Mouse (Mus musculus) forebrain, embryonic 16.5 days (tissue): ENCODE measurements around the gene Leng1. TPM values are rescaled to one million over a fixed set of nuclear protein-coding genes. Genes with fewer than 3 reads are reported as not detected.
A peak's percentile ranks its signal among the peaks of the same experiment; 100 is the strongest.
"Not testable (repeated sequence)": the region's sequence is repeated elsewhere in the genome, so short reads cannot be mapped to it uniquely, and the experiment has no call there.

Experiments used
- ATAC-seq: fragments of 200-750 bp; cut with Nextera tagmentation; 2 replicates; pipeline ENCODE4 v1.8.0; 2017; ENCODE audit warnings: mild to moderate bottlenecking, moderate library complexity
- H3K27ac ChIP-seq: fragments of 300-500 bp; sonication (generic); 2 replicates; pipeline ENCODE4 v1.5.1; 2014; ENCODE audit warnings: low read length, control low read depth
- H3K27me3 ChIP-seq: fragments of 300-500 bp; sonication (generic); replicated peaks from 2 replicates; pipeline ENCODE4 v1.6.1; 2014; ENCODE audit warnings: low read length; ENCODE audit not compliant: control insufficient read depth, insufficient read depth
- H3K36me3 ChIP-seq: fragments of 300-500 bp; sonication (generic); 2 replicates; pipeline ENCODE4 v1.6.1; 2014; ENCODE audit not compliant: control insufficient read depth, insufficient read depth
- H3K4me1 ChIP-seq: fragments of 300-500 bp; sonication (generic); replicated peaks from 2 replicates; pipeline ENCODE4 v1.6.1; 2014; ENCODE audit warnings: low read length; ENCODE audit not compliant: control insufficient read depth, insufficient read depth
- H3K4me2 ChIP-seq: fragments of 300-500 bp; sonication (generic); 2 replicates; pipeline ENCODE4 v1.6.1; 2014; ENCODE audit warnings: mild to moderate bottlenecking, low read length, control low read depth
- H3K4me3 ChIP-seq: fragments of 300-500 bp; sonication (generic); replicated peaks from 2 replicates; pipeline ENCODE4 v1.5.1; 2014; ENCODE audit warnings: mild to moderate bottlenecking, low read length, control low read depth
- H3K9ac ChIP-seq: fragments of 300-500 bp; sonication (generic); replicated peaks from 2 replicates; pipeline ENCODE4 v1.6.1; 2014; ENCODE audit warnings: low read depth, low read length, control low read depth
- H3K9me3 ChIP-seq: fragments of 300-500 bp; sonication (generic); 2 replicates; pipeline ENCODE4 v1.6.1; 2016; ENCODE audit warnings: low read length; ENCODE audit not compliant: control insufficient read depth
- WGBS: fragments of 180-500 bp; shearing (Covaris S2); extraction: QIAGEN DNeasy Blood & Tissue Kit; methylation state at CpG from one replicate; pipeline ENCODE4 v1.1.7; 2014; 5-methylcytosine and 5-hydroxymethylcytosine counted together
- polyA plus RNA-seq: library from polyadenylated mRNA; unstranded; fragments of >200 nt; fragmentation: Nextera tagmentation; extraction: Ambion mirVana; gene quantifications from 2 replicates; pipeline ENCODE4 v1.2.1, GENCODE M21; 2015

Leng1 gene
- polyA plus RNA-seq: 15.5 and 16.5 TPM in 2 replicates

DNA sequence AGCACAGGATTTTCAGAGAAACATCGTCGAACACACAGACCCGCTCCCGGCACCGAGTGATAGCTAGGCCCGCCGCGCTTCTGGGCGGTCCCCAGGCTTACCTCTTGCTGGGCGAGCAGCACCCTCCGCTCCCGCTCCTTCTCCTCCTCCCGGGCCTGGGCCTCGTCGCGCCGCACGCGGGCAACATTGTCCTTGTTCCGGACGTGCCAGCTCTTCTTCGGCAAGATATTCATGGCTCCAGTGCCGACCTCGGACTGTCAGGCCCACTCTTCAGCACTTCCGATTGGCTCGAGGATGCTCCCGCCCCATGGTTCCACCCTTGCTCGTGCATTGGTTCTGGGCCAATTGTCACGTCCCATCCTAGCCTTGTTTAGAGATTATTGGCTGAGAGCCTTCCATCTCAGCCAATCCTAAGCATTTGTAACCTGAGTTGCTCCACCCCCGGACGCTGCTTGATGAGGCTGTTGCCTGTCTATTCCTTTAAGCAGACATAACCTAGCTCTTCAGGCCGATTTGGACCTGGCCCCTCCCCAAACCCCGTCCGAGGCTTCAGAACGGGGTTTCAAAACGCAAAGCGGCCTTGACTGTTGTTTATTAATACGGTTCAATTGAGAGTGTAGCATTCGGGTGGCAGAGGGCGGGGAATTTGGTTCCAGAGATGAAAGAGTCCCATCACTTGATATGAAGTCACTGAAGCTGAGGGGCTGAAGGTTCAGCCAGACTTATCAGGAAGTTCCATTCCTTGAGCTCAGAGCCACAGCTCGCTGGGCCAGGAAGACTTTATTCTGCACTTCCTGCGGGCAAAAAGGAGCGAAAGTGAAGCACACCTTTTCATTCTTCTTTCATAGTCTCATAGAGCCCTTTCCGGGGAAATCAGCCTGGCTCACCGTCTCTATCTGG, at the start of gene Leng1:
Leng1 (minus strand) TSS at position 626 of the 900 bp plus-strand sequence.
- no peaks in the 10 kb centered on the region for H3K27me3 ChIP-seq
- H3K4me2 ChIP-seq: peak within 1 kb of the TSS; percentile 92
- peak within 1 kb of the TSS; percentile 70 for H3K9ac ChIP-seq
- 4% methylated on average over 44 of the region's 45 CpGs for WGBS
- ATAC-seq: peak; percentile 99
- peaks cover 18% of the 10 kb centered on the region for H3K4me1 ChIP-seq
- peak within 1 kb of the TSS; percentile 84 for H3K27ac ChIP-seq
- H3K9me3 ChIP-seq: no peaks in the 10 kb centered on the region
- peaks cover 11% of the 10 kb centered on the region for H3K36me3 ChIP-seq
- peak within 1 kb of the TSS; percentile 88 for H3K4me3 ChIP-seq

DNA sequence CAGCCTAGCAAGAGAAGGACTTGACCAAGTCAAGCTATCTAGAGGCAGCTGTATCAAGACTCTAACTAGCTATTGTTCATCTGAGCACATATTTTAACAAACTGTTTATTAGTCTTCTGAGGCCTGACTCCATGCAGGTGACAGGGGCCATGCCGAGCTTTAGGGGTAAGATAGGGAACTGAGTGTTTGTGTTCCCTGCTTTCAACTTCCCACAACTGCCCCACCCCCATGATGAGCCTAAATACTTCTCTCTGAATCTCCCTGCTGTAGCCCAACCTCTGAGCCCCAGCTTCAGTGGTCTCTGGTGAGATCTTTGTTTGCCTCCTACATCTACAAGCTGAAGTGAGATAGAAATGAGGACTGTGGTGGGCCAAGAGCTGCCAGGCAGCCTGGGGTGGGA, 49.6 kb upstream of the Leng1 start:
- Histone ChIP-seq H3K4me3 (no peak overlapping the region), H3K27me3 (no peaks in the 10 kb centered on the region), H3K4me2 (no peak overlapping the region), H3K27ac (no peak overlapping the region), H3K4me1 (no peaks in the 10 kb centered on the region), H3K9me3 (no peaks in the 10 kb centered on the region), H3K36me3 (no peaks in the 10 kb centered on the region), H3K9ac (no peak overlapping the region)
- no peak for ATAC-seq
- 67% methylated on average over 1 of the region's 1 CpGs for WGBS

DNA sequence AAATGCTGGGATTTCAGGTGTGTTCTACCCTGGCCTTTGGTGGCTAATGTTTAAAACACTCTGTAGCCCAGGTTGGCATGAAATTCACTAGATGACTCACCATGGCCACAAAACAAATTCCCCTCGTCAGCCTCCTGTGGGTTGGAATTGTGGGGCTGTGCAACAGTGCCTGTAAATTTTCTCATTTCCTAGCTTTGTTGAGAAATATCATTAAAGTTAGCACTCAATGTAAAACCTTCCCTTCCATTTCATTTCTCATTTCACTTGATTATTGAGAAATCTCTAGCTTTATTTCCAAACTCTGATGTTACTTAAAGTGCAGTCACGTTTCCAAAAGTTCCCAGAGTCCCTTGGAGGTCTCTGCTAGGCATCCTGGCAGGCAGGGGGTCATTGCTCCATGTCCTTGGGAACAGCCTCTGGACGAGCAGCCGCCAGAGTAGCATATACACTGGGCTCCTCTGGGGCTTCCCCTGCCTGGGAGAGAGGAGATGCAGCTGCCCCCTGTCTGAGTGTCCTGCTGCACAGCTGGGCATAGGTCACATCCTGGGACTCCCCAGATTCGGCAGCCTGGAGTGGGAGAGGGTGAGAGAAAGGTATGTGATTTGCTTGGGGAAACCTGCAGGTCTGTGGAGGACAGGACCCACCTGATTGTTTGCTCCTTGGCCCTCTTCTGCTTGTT, 46.8 kb upstream of the Leng1 start:
- no peak overlapping the region for H3K4me3 ChIP-seq
- 37% methylated on average over 5 of the region's 5 CpGs for WGBS
- H3K4me2 ChIP-seq: no peak overlapping the region
- no peaks in the 10 kb centered on the region for H3K27me3 ChIP-seq
- H3K9me3 ChIP-seq: no peaks in the 10 kb centered on the region
- H3K9ac ChIP-seq: no peak overlapping the region
- no peak overlapping the region for H3K27ac ChIP-seq
- ATAC-seq: no peak
- peaks cover 2% of the 10 kb centered on the region; the same call in 1 of the 2 replicates for H3K36me3 ChIP-seq
- H3K4me1 ChIP-seq: no peaks in the 10 kb centered on the region

DNA sequence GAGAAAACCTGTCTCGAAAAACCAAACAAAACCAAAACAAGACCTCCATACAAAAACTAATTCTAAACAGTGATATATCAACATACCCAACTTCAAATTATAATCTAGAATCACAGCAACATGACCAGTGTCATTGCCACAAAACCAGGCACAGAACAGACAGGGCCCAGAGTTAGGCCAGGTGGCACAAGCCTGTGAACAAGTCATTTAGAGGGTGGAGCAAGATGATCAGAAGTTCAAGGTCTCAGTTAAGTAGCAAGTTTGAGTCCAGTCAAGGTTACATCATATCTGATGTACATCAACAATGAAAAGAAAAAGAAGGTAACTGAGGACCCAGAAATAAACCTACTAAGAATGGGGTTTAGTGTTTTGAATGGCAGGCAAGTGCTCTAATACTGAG, 43.4 kb upstream of the Leng1 start:
- Histone ChIP-seq H3K4me1 (peaks cover 19% of the 10 kb centered on the region), H3K9ac (no peak overlapping the region), H3K36me3 (peaks cover 6% of the 10 kb centered on the region; the same call in 1 of the 2 replicates), H3K4me3 (no peak overlapping the region), H3K27ac (no peak overlapping the region), H3K4me2 (no peak overlapping the region), H3K9me3 (no peaks in the 10 kb centered on the region), H3K27me3 (no peaks in the 10 kb centered on the region)
- WGBS: 75% methylated on average over 1 of the region's 1 CpGs
- ATAC-seq: no peak

DNA sequence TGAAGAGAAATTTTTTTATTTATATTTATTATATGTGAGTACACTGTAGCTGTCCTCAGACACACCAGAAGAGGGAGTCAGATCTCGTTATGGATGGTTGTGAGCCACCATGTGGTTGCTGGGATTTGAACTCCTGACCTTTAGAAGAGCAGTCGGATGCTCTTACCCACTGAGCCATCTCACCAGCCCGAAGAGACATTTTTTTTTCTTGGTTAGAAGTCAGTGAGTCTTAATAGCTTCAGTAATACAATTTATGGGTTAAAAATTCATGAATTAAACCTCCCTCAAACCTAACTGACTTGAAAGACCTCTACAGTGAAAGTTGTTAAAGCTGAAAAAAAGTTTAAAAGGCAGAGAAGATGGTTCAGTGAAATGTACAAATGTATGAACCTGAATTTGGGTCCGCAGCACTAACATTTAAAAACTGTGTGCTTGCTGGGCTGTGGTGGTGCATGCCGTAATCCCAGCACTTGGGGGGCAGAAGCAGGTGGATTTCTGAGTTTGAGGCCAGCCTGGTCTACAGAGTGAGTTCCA, 42.9 kb upstream of the Leng1 start:
- not testable (repeated sequence) for H3K27ac ChIP-seq, H3K36me3 ChIP-seq, H3K27me3 ChIP-seq, H3K9ac ChIP-seq, ATAC-seq, H3K4me3 ChIP-seq, H3K4me2 ChIP-seq, H3K9me3 ChIP-seq
- WGBS: 46% methylated on average over 5 of the region's 5 CpGs
- peaks cover 19% of the 10 kb centered on the region for H3K4me1 ChIP-seq

DNA sequence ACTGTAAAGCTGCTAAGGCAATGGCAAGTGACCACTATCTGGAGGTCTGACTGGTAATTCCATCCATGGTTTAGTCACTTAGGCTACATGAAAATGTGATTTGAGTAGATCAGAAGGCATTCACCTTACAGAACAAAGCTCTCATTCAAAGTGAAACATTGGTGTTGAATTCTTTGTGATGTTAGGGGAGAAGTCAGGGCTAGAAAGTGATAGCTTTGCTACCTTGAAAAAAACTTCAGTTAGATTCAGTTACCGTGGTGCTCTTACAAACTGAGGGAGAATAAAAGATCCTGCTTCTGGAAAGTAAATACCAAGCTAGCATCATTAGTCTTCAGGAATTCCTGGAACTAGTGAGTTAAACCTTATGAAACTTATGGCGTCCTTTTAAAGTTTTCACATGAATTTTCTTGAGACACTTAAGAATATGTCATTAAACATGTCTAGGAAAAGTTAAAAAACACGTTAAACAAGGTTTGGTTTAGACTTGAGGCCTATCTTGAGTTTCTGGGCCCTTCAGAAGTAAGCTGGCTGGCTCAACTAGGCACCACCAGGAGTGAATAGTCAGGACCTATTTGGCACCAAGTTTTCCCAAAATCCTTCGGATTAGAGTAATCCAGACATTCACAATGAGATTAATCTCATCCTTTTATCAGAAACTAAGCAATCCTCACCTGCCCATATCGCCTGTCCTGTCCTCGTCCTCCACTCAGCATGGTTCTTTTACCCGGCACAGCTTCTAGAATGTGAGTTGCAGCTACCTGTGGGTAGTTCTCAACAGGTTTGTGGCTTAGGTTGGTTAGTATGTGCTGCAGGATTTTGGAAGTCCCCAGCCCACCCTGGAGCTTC, 42.2 kb upstream of the Leng1 start:
- WGBS: 28% methylated on average over 7 of the region's 7 CpGs
- H3K27ac ChIP-seq: no peak overlapping the region
- ATAC-seq: no peak
- no peaks in the 10 kb centered on the region for H3K9me3 ChIP-seq
- H3K27me3 ChIP-seq: no peaks in the 10 kb centered on the region
- H3K9ac ChIP-seq: no peak overlapping the region
- no peak overlapping the region for H3K4me2 ChIP-seq
- peaks cover 19% of the 10 kb centered on the region for H3K4me1 ChIP-seq
- no peak overlapping the region for H3K4me3 ChIP-seq
- H3K36me3 ChIP-seq: peaks cover 6% of the 10 kb centered on the region; the same call in 1 of the 2 replicates

DNA sequence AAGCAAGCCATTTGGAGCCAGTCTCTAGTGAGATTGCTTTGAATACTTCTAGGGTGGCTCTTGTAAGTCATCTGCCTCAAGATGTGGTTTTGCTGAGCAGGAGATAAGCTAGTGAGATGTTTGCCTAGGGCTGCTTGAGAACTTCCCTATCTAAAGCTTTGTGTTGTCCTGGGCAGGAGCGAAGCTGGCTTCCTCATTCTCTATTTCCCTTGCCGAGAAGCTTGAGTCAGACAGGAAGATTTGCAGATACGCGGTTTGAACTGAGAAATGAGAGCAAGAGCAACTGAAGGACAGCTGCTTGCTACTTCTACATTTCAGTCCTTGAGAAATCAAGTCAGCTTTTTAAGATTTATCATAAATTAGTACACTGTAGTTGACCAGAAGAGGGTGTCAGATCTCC, 41.4 kb upstream of the Leng1 start:
- Histone ChIP-seq H3K9me3 (no peaks in the 10 kb centered on the region), H3K27ac (no peak overlapping the region), H3K4me1 (peaks cover 19% of the 10 kb centered on the region), H3K4me2 (no peak overlapping the region; the same call in 1 of the 2 replicates), H3K27me3 (no peaks in the 10 kb centered on the region), H3K4me3 (no peak overlapping the region), H3K9ac (no peak overlapping the region), H3K36me3 (peaks cover 6% of the 10 kb centered on the region; the same call in 1 of the 2 replicates)
- WGBS: 61% methylated on average over 4 of the region's 4 CpGs
- no peak for ATAC-seq

DNA sequence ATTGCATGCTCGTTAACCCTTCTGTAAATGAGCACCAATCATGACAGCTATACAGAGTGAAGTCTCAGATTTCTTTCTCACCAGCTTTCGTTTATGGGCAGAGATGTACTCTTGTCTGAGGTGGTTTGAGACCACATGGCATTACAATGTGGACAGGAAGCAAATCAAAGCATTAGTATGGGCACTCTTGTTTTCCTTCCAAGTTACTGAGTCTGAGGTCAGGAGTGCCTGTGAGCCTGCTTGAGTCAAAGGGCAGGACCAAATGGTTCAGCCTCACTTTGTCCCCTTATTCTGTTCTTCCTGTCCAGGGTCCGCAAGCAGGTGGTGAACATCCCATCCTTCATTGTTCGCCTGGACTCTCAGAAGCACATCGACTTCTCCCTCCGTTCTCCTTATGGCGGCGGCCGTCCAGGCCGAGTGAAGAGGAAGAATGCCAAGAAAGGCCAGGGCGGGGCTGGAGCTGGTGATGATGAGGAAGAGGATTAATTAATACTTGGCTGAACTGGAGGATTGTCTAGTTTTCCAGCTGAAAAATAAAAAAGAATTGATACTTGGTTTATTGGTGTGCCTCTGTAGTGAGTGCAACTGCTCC, 40.8 kb upstream of the Leng1 start:
- peak overlapping the region; percentile 58 for H3K4me3 ChIP-seq
- H3K9me3 ChIP-seq: no peaks in the 10 kb centered on the region
- WGBS: 43% methylated on average over 11 of the region's 11 CpGs
- no peaks in the 10 kb centered on the region for H3K27me3 ChIP-seq
- peaks cover 19% of the 10 kb centered on the region for H3K4me1 ChIP-seq
- H3K36me3 ChIP-seq: peaks cover 6% of the 10 kb centered on the region; the same call in 1 of the 2 replicates
- no peak overlapping the region for H3K9ac ChIP-seq
- no peak overlapping the region for H3K27ac ChIP-seq
- peak overlapping the region; percentile 60 for H3K4me2 ChIP-seq
- ATAC-seq: no peak
